Mouse (Mus musculus): ENCODE measurements around the gene Depdc7. TPM values are rescaled to one million over a fixed set of nuclear protein-coding genes. Genes with fewer than 3 reads are reported as not detected.

Gene Depdc7
- polyA plus RNA-seq, 1 experiment from 2014 or later: 1.9 TPM

DNA sequence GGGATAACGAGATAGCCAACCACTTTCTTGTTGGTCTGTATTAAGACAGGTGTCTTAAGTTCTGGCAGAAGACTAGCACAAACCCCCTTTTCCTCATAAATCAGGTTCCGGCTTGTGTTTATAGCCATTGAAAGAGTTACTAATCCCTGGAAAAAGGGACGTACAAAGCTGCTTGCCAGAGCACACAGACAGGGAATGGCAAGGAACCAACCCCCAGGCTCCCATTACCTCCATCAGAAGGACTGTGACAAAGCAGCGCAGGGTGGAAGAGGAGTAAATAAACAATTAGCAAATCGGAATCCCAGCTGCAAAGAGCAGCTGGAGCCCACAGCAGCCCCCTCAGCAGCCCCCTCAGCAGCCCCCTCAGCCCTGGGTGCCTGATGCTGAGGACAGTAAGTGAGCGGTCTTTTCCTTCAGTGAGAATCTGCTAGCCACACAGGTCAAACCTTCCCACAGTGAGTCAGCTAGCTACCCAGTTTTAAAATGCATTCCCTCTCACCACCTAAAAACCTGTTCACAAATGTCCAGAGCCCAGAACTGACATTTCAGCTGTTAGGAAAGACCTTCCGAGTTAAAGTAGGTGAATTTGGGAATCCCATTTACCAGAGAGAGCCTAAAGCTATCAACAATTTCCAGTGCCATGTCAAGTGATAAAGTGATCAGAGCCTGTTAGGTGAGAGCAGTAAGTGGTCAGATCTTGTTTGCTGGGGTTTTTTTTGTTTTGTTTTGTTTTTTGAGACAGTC, 1.5 kb downstream of the Depdc7 start:
- ATAC-seq: no peak
- Histone ChIP-seq H3K4me2 (replicated peaks) (0 out of 2 replicates have a peak overlapping the region, but pooled peaks have one; percentile 5), H3K36me3 (no peaks in the 10 kb centered on the region), H3K27ac (no peak overlapping the region), H3K9me3 (no peaks in the 10 kb centered on the region), H3K9ac (replicated peaks) (no peak overlapping the region), H3K27me3 (peaks cover 29% of the 10 kb centered on the region), H3K4me1 (replicated peaks) (peaks cover 20% of the 10 kb centered on the region), H3K4me3 (replicated peaks) (no peak overlapping the region)
- WGBS: 26% methylated on average over 7 of the region's 7 CpGs

- Histone ChIP-seq H3K9ac (replicated peaks) (no peak overlapping the region), H3K4me1 (replicated peaks) (peaks cover 20% of the 10 kb centered on the region), H3K27me3 (peaks cover 29% of the 10 kb centered on the region), H3K9me3 (no peaks in the 10 kb centered on the region), H3K4me3 (replicated peaks) (no peak overlapping the region), H3K27ac (no peak overlapping the region), H3K36me3 (no peaks in the 10 kb centered on the region), H3K4me2 (replicated peaks) (no peak overlapping the region)
- no peak for ATAC-seq
- WGBS: 59% methylated on average over 7 of the region's 7 CpGs
These were observed 2.3 kb downstream of the Depdc7 start for GRCm38 (mm10) chr2:104740248-104740949.

GRCm38 (mm10) chr2:104739691-104740090, 3.0 kb downstream of the Depdc7 start:
- ATAC-seq: no peak
- Histone ChIP-seq H3K27ac (no peak overlapping the region), H3K4me1 (replicated peaks) (peaks cover 20% of the 10 kb centered on the region), H3K9me3 (no peaks in the 10 kb centered on the region), H3K4me3 (replicated peaks) (no peak overlapping the region), H3K9ac (replicated peaks) (no peak overlapping the region), H3K36me3 (no peaks in the 10 kb centered on the region), H3K27me3 (peaks cover 29% of the 10 kb centered on the region), H3K4me2 (replicated peaks) (no peak overlapping the region)
- WGBS: 89% methylated on average over 2 of the region's 2 CpGs

DNA sequence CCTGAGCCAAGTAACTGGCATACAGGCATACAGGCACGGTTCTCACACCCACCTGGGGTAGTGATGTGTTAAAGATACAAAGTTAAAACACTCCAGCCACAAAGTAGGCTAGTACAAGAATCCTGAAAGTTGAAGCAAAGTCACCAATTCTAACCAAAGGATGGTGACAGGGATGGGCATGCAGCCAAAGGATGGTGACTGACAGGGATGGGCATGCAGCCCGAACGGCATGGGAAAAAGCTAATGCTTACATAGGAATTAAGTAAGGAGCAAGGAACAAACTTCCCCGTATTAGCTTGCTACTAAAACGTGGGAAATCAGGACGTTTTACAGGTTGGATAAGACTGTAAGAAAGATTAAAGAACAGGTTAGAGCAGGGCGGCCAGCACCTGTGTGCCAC, 6.4 kb downstream of the Depdc7 start:
- no peak overlapping the region for H3K9ac ChIP-seq (replicated peaks)
- peaks cover 15% of the 10 kb centered on the region for H3K27me3 ChIP-seq
- H3K4me2 ChIP-seq (replicated peaks): no peak overlapping the region
- no peaks in the 10 kb centered on the region for H3K36me3 ChIP-seq
- 72% methylated on average over 7 of the region's 7 CpGs for WGBS
- H3K4me1 ChIP-seq (replicated peaks): peaks cover 5% of the 10 kb centered on the region
- no peak overlapping the region for H3K4me3 ChIP-seq (replicated peaks)
- no peak for ATAC-seq
- no peaks in the 10 kb centered on the region for H3K9me3 ChIP-seq
- no peak overlapping the region for H3K27ac ChIP-seq

DNA sequence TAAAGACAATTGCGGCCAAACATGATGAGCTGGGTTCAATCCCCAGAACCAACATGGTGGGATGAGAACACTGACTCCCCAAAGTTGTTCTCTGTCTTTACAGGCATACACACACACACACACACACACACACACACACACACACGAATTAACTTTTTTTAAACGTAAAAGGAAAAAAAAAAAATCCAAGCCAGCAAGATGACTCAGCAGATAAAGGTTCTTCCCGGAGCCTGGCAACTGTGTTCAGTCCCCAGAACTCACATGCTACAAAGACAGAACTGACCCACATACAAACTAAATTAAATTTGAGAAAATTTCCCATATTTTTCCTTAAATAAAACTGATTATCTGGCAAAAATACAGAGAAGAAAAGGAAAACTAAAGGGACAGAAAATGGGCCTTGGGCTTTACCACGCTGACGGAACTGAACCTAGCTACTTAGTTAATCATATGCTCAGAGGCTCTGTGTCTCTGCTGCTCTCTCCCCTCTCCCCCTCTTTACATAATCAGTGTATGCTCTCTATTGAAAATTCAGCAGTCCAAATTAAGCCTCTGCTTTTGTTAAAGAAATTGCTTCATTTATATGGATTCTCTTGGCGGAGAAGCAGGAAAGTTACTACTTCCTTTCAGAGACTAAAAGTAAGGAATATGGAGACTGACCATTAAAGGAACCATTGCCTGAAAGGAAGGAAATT, 10.0 kb downstream of the Depdc7 start:
- H3K4me1 ChIP-seq (replicated peaks): no peaks in the 10 kb centered on the region
- no peaks in the 10 kb centered on the region for H3K36me3 ChIP-seq
- no peak overlapping the region for H3K9ac ChIP-seq (replicated peaks)
- no peak for ATAC-seq
- H3K27me3 ChIP-seq: no peaks in the 10 kb centered on the region
- H3K27ac ChIP-seq: no peak overlapping the region
- H3K4me3 ChIP-seq (replicated peaks): no peak overlapping the region
- H3K9me3 ChIP-seq: no peaks in the 10 kb centered on the region
- H3K4me2 ChIP-seq (replicated peaks): no peak overlapping the region
- WGBS: 68% methylated on average over 7 of the region's 7 CpGs

DNA sequence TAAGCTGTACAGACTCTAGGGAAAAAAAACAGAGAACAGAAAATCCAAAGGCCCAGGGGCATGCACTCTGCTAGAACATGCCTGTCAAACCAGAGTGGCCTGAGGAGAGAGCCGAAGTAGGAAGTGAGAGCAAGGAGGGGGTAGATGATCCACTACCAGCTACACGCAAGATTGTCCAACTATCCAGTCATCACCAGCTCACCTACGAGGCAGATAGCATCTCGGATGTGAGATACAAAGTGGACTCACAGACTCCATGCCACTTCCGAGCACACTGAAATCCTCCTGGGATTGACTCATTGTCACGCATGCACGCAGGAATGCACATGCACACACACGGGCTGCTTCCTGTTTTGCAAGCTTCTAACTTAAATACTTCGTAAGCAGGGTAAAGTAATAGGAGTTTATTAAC, 10.6 kb downstream of the Depdc7 start:
- H3K9me3 ChIP-seq: no peaks in the 10 kb centered on the region
- H3K36me3 ChIP-seq: no peaks in the 10 kb centered on the region
- ATAC-seq: no peak
- WGBS: 89% methylated on average over 9 of the region's 9 CpGs
- H3K9ac ChIP-seq (replicated peaks): no peak overlapping the region
- no peaks in the 10 kb centered on the region for H3K4me1 ChIP-seq (replicated peaks)
- no peaks in the 10 kb centered on the region for H3K27me3 ChIP-seq
- H3K27ac ChIP-seq: no peak overlapping the region
- H3K4me2 ChIP-seq (replicated peaks): no peak overlapping the region
- no peak overlapping the region for H3K4me3 ChIP-seq (replicated peaks)

- no peak overlapping the region for H3K27ac ChIP-seq
- 61% methylated on average over 1 of the region's 1 CpGs for WGBS
These were observed 15.3 kb downstream of the Depdc7 start for GRCm38 (mm10) chr2:104727369-104727768.

DNA sequence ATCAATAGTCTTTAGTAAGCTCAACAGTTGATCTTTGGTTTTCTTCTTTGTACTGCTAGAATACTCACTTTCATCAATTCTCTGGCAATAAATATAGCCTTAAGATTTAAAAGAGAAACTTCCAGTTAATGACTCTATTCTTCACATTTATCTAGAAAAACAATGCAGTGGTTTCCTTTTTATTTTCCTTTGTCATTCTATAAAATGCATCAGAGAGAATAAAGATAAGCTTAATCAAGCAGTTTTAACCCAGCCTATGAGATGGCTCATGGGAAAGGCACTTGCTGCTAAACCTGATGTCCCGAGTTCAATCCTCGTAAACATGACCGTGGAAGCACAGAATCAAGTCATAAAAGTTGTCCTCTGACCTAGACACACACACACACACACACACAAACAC, 20.7 kb downstream of the Depdc7 start:
- ATAC-seq: no peak
- H3K9me3 ChIP-seq: no peaks in the 10 kb centered on the region
- no peaks in the 10 kb centered on the region for H3K36me3 ChIP-seq
- H3K4me3 ChIP-seq (replicated peaks): no peak overlapping the region
- H3K27ac ChIP-seq: no peak overlapping the region
- no peak overlapping the region for H3K4me2 ChIP-seq (replicated peaks)
- 86% methylated on average over 3 of the region's 3 CpGs for WGBS
- H3K4me1 ChIP-seq (replicated peaks): no peaks in the 10 kb centered on the region
- no peaks in the 10 kb centered on the region for H3K27me3 ChIP-seq
- H3K9ac ChIP-seq (replicated peaks): no peak overlapping the region

More at GRCm38 (mm10) chr2:104727369-104727768, 15.3 kb downstream of the Depdc7 start:
- H3K36me3 ChIP-seq: no peaks in the 10 kb centered on the region
- H3K4me2 ChIP-seq (replicated peaks): no peak overlapping the region
- H3K27me3 ChIP-seq: no peaks in the 10 kb centered on the region
- H3K4me1 ChIP-seq (replicated peaks): no peaks in the 10 kb centered on the region
- H3K4me3 ChIP-seq (replicated peaks): no peak overlapping the region
- no peak for ATAC-seq
- no peak overlapping the region for H3K9ac ChIP-seq (replicated peaks)
- H3K9me3 ChIP-seq: no peaks in the 10 kb centered on the region

DNA sequence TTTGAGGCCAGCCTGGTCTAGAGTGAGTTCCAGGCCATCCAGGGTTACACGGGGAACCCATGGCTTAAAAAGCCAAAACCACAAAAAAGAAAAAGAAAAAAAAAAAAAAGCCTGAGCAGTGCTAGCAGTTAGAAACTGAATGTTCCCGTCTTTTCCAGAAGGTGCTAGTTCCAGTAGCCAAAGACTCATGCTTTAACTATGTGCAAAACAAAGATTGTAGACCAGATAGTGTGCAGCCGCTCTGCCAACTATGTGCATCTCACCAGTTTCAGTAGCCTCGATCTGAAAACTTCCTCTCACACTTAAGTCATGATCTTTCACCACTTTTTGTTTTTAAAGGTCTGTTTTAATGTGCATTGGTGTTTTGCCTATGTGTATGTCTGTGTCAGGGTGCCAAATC, 24.9 kb downstream of the Depdc7 start:
- H3K4me1 ChIP-seq (replicated peaks): 0 out of 2 replicates have a peak, but pooled peaks cover 1% of the 10 kb centered on the region
- no peak overlapping the region for H3K27ac ChIP-seq
- peaks cover 5% of the 10 kb centered on the region; the same call in 1 of the 2 replicates for H3K27me3 ChIP-seq
- no peak overlapping the region for H3K4me2 ChIP-seq (replicated peaks)
- no peaks in the 10 kb centered on the region for H3K9me3 ChIP-seq
- 87% methylated on average over 4 of the region's 4 CpGs for WGBS
- H3K4me3 ChIP-seq (replicated peaks): no peak overlapping the region
- no peak for ATAC-seq
- H3K36me3 ChIP-seq: no peaks in the 10 kb centered on the region
- H3K9ac ChIP-seq (replicated peaks): no peak overlapping the region

GRCm38 (mm10) chr2:104717231-104717735, 25.4 kb downstream of the Depdc7 start:
- H3K4me2 ChIP-seq (replicated peaks): no peak overlapping the region
- H3K9me3 ChIP-seq: no peaks in the 10 kb centered on the region
- no peak for ATAC-seq
- peaks cover 5% of the 10 kb centered on the region; the same call in 1 of the 2 replicates for H3K4me1 ChIP-seq (replicated peaks)
- no peak overlapping the region for H3K9ac ChIP-seq (replicated peaks)
- peaks cover 5% of the 10 kb centered on the region; the same call in 1 of the 2 replicates for H3K27me3 ChIP-seq
- WGBS: 93% methylated on average over 2 of the region's 2 CpGs
- H3K4me3 ChIP-seq (replicated peaks): no peak overlapping the region
- no peaks in the 10 kb centered on the region for H3K36me3 ChIP-seq
- H3K27ac ChIP-seq: no peak overlapping the region

- 91% methylated on average over 4 of the region's 4 CpGs for WGBS
- H3K4me3 ChIP-seq (replicated peaks): no peak within 1 kb of the TSS
- ATAC-seq: no peak
- peaks cover 7% of the 10 kb centered on the region for H3K4me1 ChIP-seq (replicated peaks)
- H3K9ac ChIP-seq (replicated peaks): no peak within 1 kb of the TSS
- no peak within 1 kb of the TSS for H3K4me2 ChIP-seq (replicated peaks)
- no peaks in the 10 kb centered on the region for H3K36me3 ChIP-seq
- no peaks in the 10 kb centered on the region for H3K9me3 ChIP-seq
- H3K27ac ChIP-seq: no peak within 1 kb of the TSS
- H3K27me3 ChIP-seq: peaks cover 5% of the 10 kb centered on the region; the same call in 1 of the 2 replicates
These were observed 26.4 kb downstream of the Depdc7 start, which contains the start of gene Pin1rt1 for GRCm38 (mm10) chr2:104716279-104716678. Pin1rt1 (minus strand) TSS chr2:104716379.

Measured in midbrain, embryonic 13.5 days (tissue).